In genomic region chr12:16618512-16619274, GRCm38 (mm10) we compare ENCODE assay signal across 8 mouse cellular contexts. TPM values are rescaled to one million over a fixed set of nuclear protein-coding genes. Genes with fewer than 3 reads are reported as not detected.
DNase-seq lines count a peak whose midpoint lies in the region; ATAC-seq lines count a peak whose summit lies in the region.

No protein-coding gene starts in this region.

- peak; percentile 84 for ATAC-seq in forebrain, embryonic 12.5 days (ENCODE audit: low FRiP score)
- peak; percentile 92 for ATAC-seq in heart, embryonic 15.5 days (replicated peaks; ENCODE audit: insufficient number of reproducible peaks, insufficient read depth, low FRiP score, low read depth)
- peak; percentile 53; the same call in 1 of the 2 replicates for ATAC-seq in limb, embryonic 15.5 days (ENCODE audit: insufficient number of reproducible peaks, low FRiP score, low TSS enrichment, low read depth)

- peak overlapping the region; percentile 65 for H3K27ac ChIP-seq in brown adipose tissue, adult 24 weeks (replicated peaks; ENCODE audit: low read depth, low read length)
- H3K27ac ChIP-seq in forebrain, embryonic 12.5 days, result peak overlapping the region; percentile 56; the same call in 1 of the 2 replicates
- peak overlapping the region; percentile 72 for H3K27ac ChIP-seq in heart, embryonic 15.5 days
- 0 out of 2 replicates have a peak overlapping the region, but pooled peaks have one; percentile 6 for H3K27ac ChIP-seq in limb, embryonic 15.5 days

- H3K36me3 ChIP-seq in forebrain, embryonic 12.5 days (replicated peaks), result no peaks in the 10 kb centered on the region
- H3K36me3 ChIP-seq in heart, embryonic 15.5 days, result no peaks in the 10 kb centered on the region
- H3K36me3 ChIP-seq in limb, embryonic 15.5 days, result no peaks in the 10 kb centered on the region

- DNase-seq in kidney, postnatal 14 days, result peak; percentile 94
- DNase-seq in neural tube, embryonic 10.5 days (ENCODE audit: extremely low spot score, low spot score), result peak; percentile 27
- DNase-seq in urinary bladder, adult 2 months (ENCODE audit: low spot score), result peak; percentile 41
- DNase-seq in spleen, postnatal 4 days (ENCODE audit: low spot score in 2 of 2), result no peak

- no peaks in the 10 kb centered on the region for H3K9me3 ChIP-seq in forebrain, embryonic 12.5 days
- H3K9me3 ChIP-seq in heart, embryonic 15.5 days (replicated peaks), result no peaks in the 10 kb centered on the region
- H3K9me3 ChIP-seq in limb, embryonic 15.5 days, result no peaks in the 10 kb centered on the region

- H3K4me3 ChIP-seq in brown adipose tissue, adult 24 weeks (ENCODE audit: insufficient read depth, low read depth, low read length), result no peak overlapping the region
- no peak overlapping the region for H3K4me3 ChIP-seq in forebrain, embryonic 12.5 days (replicated peaks)
- H3K4me3 ChIP-seq in heart, embryonic 15.5 days, result no peak overlapping the region
- H3K4me3 ChIP-seq in limb, embryonic 15.5 days, result no peak overlapping the region

- WGBS in forebrain, embryonic 12.5 days, result 30% methylated on average over 12 of the region's 12 CpGs
- 10% methylated on average over 12 of the region's 12 CpGs for whole genome bisulfite sequencing in heart, embryonic 15.5 days
- WGBS in limb, embryonic 15.5 days, result 15% methylated on average over 12 of the region's 12 CpGs

- H3K4me1 ChIP-seq in brown adipose tissue, adult 24 weeks (ENCODE audit: control insufficient read depth, insufficient read depth, insufficient read length, low read length), result peaks cover 11% of the 10 kb centered on the region
- peaks cover 17% of the 10 kb centered on the region for H3K4me1 ChIP-seq in forebrain, embryonic 12.5 days
- peaks cover 26% of the 10 kb centered on the region for H3K4me1 ChIP-seq in heart, embryonic 15.5 days (replicated peaks)
- H3K4me1 ChIP-seq in limb, embryonic 15.5 days, result peaks cover 11% of the 10 kb centered on the region

- no peak overlapping the region for H3K9ac ChIP-seq in forebrain, embryonic 12.5 days
- H3K9ac ChIP-seq in heart, embryonic 15.5 days, result no peak overlapping the region
- H3K9ac ChIP-seq in limb, embryonic 15.5 days, result no peak overlapping the region

- H3K4me2 ChIP-seq in forebrain, embryonic 12.5 days, result no peak overlapping the region
- peak overlapping the region; percentile 9; the same call in 1 of the 2 replicates for H3K4me2 ChIP-seq in heart, embryonic 15.5 days
- no peak overlapping the region for H3K4me2 ChIP-seq in limb, embryonic 15.5 days

- no peaks in the 10 kb centered on the region for H3K27me3 ChIP-seq in forebrain, embryonic 12.5 days
- H3K27me3 ChIP-seq in heart, embryonic 15.5 days, result 0 out of 2 replicates have a peak, but pooled peaks cover 2% of the 10 kb centered on the region
- no peaks in the 10 kb centered on the region for H3K27me3 ChIP-seq in limb, embryonic 15.5 days

RNA-seq across cellular contexts. Expression of gene Lpin1, which starts 7.9 kb away (rescaled TPM):
- 258 and 314 TPM in 2 replicates for polyA plus RNA-seq in brown adipose tissue, adult 24 weeks (2012; ENCODE audit: insufficient read depth, insufficient read length, missing spikeins)
- polyA plus RNA-seq in forebrain, embryonic 12.5 days (2016; fragmentation: Nextera tagmentation; extraction: Ambion mirVana), result 10.4 and 11.1 TPM in 2 replicates
- 6.8 TPM in 2 replicates for polyA plus RNA-seq in heart, embryonic 15.5 days (2015; fragmentation: Nextera tagmentation; extraction: Ambion mirVana)
- polyA plus RNA-seq in limb, embryonic 15.5 days (2015; fragmentation: Nextera tagmentation; extraction: Ambion mirVana), result 5.5 and 5.7 TPM in 2 replicates
- 12.3 and 15.5 TPM in 2 replicates for polyA plus RNA-seq in urinary bladder, adult 2 months (2012; rRNA removed)

RNA-seq across cellular contexts. Expression of gene Ntsr2, which starts 34.5 kb away (rescaled TPM):
- polyA plus RNA-seq in brown adipose tissue, adult 24 weeks (2012; ENCODE audit: insufficient read depth, insufficient read length, missing spikeins), result 1.3 and 1.9 TPM in 2 replicates
- 0.13 TPM in 1 of 2 replicates, not detected in the other for polyA plus RNA-seq in forebrain, embryonic 12.5 days (2016; fragmentation: Nextera tagmentation; extraction: Ambion mirVana)
- polyA plus RNA-seq in heart, embryonic 15.5 days (2015; fragmentation: Nextera tagmentation; extraction: Ambion mirVana), result 0.13 and 0.29 TPM in 2 replicates
- not detected in 2 replicates for polyA plus RNA-seq in limb, embryonic 15.5 days (2015; fragmentation: Nextera tagmentation; extraction: Ambion mirVana)
- polyA plus RNA-seq in urinary bladder, adult 2 months (2012; rRNA removed), result 0.13 and 0.22 TPM in 2 replicates

Comparison
In these comparisons a context has a peak if more than half of its experiments do, and no peak if none do; other contexts are left out.
1. H3K27ac ChIP-seq: peak in every context shown above with its lines; median percentile 72 in heart, embryonic 15.5 days; 65 in brown adipose tissue, adult 24 weeks; 56 in forebrain, embryonic 12.5 days; 6 in limb, embryonic 15.5 days.
2. DNase-seq: peak in kidney, postnatal 14 days (single experiment), neural tube, embryonic 10.5 days (single experiment) and urinary bladder, adult 2 months (single experiment); none in spleen, postnatal 4 days (0 of 2).
3. RNA of gene Lpin1, which starts 7.9 kb away (polyA plus RNA-seq): 258 to 314 TPM in brown adipose tissue, adult 24 weeks; 12.3 to 15.5 TPM in urinary bladder, adult 2 months, 10.4 to 11.1 TPM in forebrain, embryonic 12.5 days, 6.8 TPM in heart, embryonic 15.5 days and 5.5 to 5.7 TPM in limb, embryonic 15.5 days; every median in the first group is over 10 times any median in the second.
4. Peak in every context shown above with its lines, with median percentiles within 50 percentile points of each other: ATAC-seq.